In genomic region chr10:79856280-79856679, GRCm38 (mm10) we compare ENCODE assay signal across 8 mouse cellular contexts. TPM values are rescaled to one million over a fixed set of nuclear protein-coding genes. Genes with fewer than 3 reads are reported as not detected.
DNase-seq lines count a peak whose midpoint lies in the region; ATAC-seq and TF ChIP-seq lines count a peak whose summit lies in the region.

No protein-coding gene starts in this region.

- no peak for TF ChIP-seq CTCF in spleen, adult 2 months (IDR thresholded peaks at IDR 0.05; ENCODE audit: extremely low read depth, insufficient read depth, insufficient read length, insufficient replicate concordance)

- peaks cover 39% of the 10 kb centered on the region for H3K4me1 ChIP-seq in spleen, adult 2 months (ENCODE audit: control insufficient read depth, insufficient read depth, insufficient read length)
- peaks cover 46% of the 10 kb centered on the region for H3K4me1 ChIP-seq in limb, embryonic 14.5 days (ENCODE audit: control insufficient read depth, insufficient read depth, low read length)
- peaks cover 59% of the 10 kb centered on the region for H3K4me1 ChIP-seq in stomach, embryonic 15.5 days

- peaks cover 32% of the 10 kb centered on the region for H3K36me3 ChIP-seq in spleen, adult 2 months (ENCODE audit: control insufficient read depth, insufficient read depth, low read length)
- peaks cover 56% of the 10 kb centered on the region for H3K36me3 ChIP-seq in limb, embryonic 14.5 days (ENCODE audit: control insufficient read depth, insufficient read depth, low read length)
- H3K36me3 ChIP-seq in stomach, embryonic 15.5 days: peaks cover 28% of the 10 kb centered on the region

- peak overlapping the region; percentile 34; the same call in 1 of the 2 replicates for H3K27ac ChIP-seq in spleen, adult 2 months (ENCODE audit: insufficient read depth, low read length)
- H3K27ac ChIP-seq in limb, embryonic 14.5 days (replicated peaks; ENCODE audit: low read depth, low read length): no peak overlapping the region; the same call in 1 of the 2 replicates
- H3K27ac ChIP-seq in stomach, embryonic 15.5 days: peak overlapping the region; percentile 100

- H3K9ac ChIP-seq in limb, embryonic 14.5 days (ENCODE audit: low read depth, low read length, severe bottlenecking): peak overlapping the region; percentile 99
- H3K9ac ChIP-seq in stomach, embryonic 15.5 days: peak overlapping the region; percentile 99

- no peak for TF ChIP-seq POLR2A in spleen, adult 2 months (IDR thresholded peaks at IDR 0.05; ENCODE audit: low read depth, low read length)
- no peak for TF ChIP-seq POLR2A in limb, embryonic 14.5 days (IDR thresholded peaks at IDR 0.05; ENCODE audit: borderline replicate concordance, extremely low read depth, insufficient read depth, insufficient read length)

- peak; percentile 39 to 47 for DNase-seq in cerebellum, postnatal 14 days
- DNase-seq in spleen, adult 2 months (ENCODE audit: low read depth in 1 of 2, low spot score in 2 of 2): no peak
- DNase-seq in spleen, postnatal 4 days (ENCODE audit: low spot score in 2 of 2): no peak
- no peak for DNase-seq in limb, embryonic 14.5 days (ENCODE audit: low spot score)
- DNase-seq in retina, embryonic 14.5 days (ENCODE audit: low spot score): no peak
- no peak for DNase-seq in frontal cortex, postnatal 14 days (ENCODE audit: low spot score in 2 of 2)

- H3K4me3 ChIP-seq in spleen, adult 2 months (ENCODE audit: extremely low read depth, insufficient read depth, insufficient read length): peak overlapping the region; percentile 34
- H3K4me3 ChIP-seq in limb, embryonic 14.5 days (replicated peaks; ENCODE audit: low read length): peak overlapping the region; percentile 99
- peak overlapping the region; percentile 96 for H3K4me3 ChIP-seq in stomach, embryonic 15.5 days (replicated peaks)

- WGBS in spleen, adult 2 months: 19% methylated on average over 6 of the region's 6 CpGs
- WGBS in limb, embryonic 14.5 days: 36% methylated on average over 6 of the region's 6 CpGs
- 26% methylated on average over 6 of the region's 6 CpGs for WGBS in stomach, embryonic 15.5 days

- H3K4me2 ChIP-seq in limb, embryonic 14.5 days (replicated peaks; ENCODE audit: low read depth, low read length, severe bottlenecking): peak overlapping the region; percentile 98
- peak overlapping the region; percentile 90 for H3K4me2 ChIP-seq in stomach, embryonic 15.5 days

- ATAC-seq in cerebellum, adult (ENCODE audit: insufficient number of reproducible peaks, low FRiP score, low TSS enrichment): no peak
- no peak for ATAC-seq in limb, embryonic 14.5 days (ENCODE audit: low FRiP score, low read depth)
- ATAC-seq in stomach, embryonic 15.5 days (ENCODE audit: insufficient read depth, low FRiP score, low read depth): no peak

- no peaks in the 10 kb centered on the region for H3K9me3 ChIP-seq in limb, embryonic 14.5 days (ENCODE audit: control insufficient read depth, low read length)
- no peaks in the 10 kb centered on the region for H3K9me3 ChIP-seq in stomach, embryonic 15.5 days

- no peaks in the 10 kb centered on the region for H3K27me3 ChIP-seq in spleen, adult 2 months (ENCODE audit: control insufficient read depth, insufficient read depth, low read length)
- H3K27me3 ChIP-seq in limb, embryonic 14.5 days (ENCODE audit: control insufficient read depth, insufficient read depth, low read length): no peaks in the 10 kb centered on the region
- no peaks in the 10 kb centered on the region for H3K27me3 ChIP-seq in stomach, embryonic 15.5 days (replicated peaks)

RNA-seq across cellular contexts. Expression of gene Ptbp1, which starts 2.1 kb away (rescaled TPM):
- polyA plus RNA-seq in spleen, adult 2 months (2012; rRNA removed): 251 and 315 TPM in 2 replicates
- polyA plus RNA-seq in limb, embryonic 14.5 days (2012; rRNA removed): 536 and 644 TPM in 2 replicates
- 262 and 279 TPM in 2 replicates for polyA plus RNA-seq in limb, embryonic 14.5 days (2014; fragmentation: Nextera tagmentation; extraction: Ambion mirVana)
- 295 and 299 TPM in 2 replicates for polyA plus RNA-seq in stomach, embryonic 15.5 days (2015; fragmentation: Nextera tagmentation; extraction: Ambion mirVana)

RNA-seq across cellular contexts. Expression of gene Prtn3, which starts 18.0 kb away (rescaled TPM):
- 25.6 and 39.2 TPM in 2 replicates for polyA plus RNA-seq in spleen, adult 2 months (2012; rRNA removed)
- 10.3 and 17.3 TPM in 2 replicates for polyA plus RNA-seq in limb, embryonic 14.5 days (2012; rRNA removed)
- polyA plus RNA-seq in limb, embryonic 14.5 days (2014; fragmentation: Nextera tagmentation; extraction: Ambion mirVana): 5.9 and 8.2 TPM in 2 replicates
- 5.2 and 10.6 TPM in 2 replicates for polyA plus RNA-seq in stomach, embryonic 15.5 days (2015; fragmentation: Nextera tagmentation; extraction: Ambion mirVana)

RNA-seq across cellular contexts. Expression of gene Plppr3, which starts 18.2 kb away (rescaled TPM):
- polyA plus RNA-seq in spleen, adult 2 months (2012; rRNA removed): 3.6 and 4.0 TPM in 2 replicates
- polyA plus RNA-seq in limb, embryonic 14.5 days (2012; rRNA removed): 220 and 326 TPM in 2 replicates
- polyA plus RNA-seq in limb, embryonic 14.5 days (2014; fragmentation: Nextera tagmentation; extraction: Ambion mirVana): 61.5 and 79.7 TPM in 2 replicates
- 32.9 and 36.1 TPM in 2 replicates for polyA plus RNA-seq in stomach, embryonic 15.5 days (2015; fragmentation: Nextera tagmentation; extraction: Ambion mirVana)

RNA-seq across cellular contexts. Expression of gene Elane, which starts 29.8 kb away (rescaled TPM):
- polyA plus RNA-seq in spleen, adult 2 months (2012; rRNA removed): 33.0 and 61.9 TPM in 2 replicates
- 0.35 and 1.8 TPM in 2 replicates for polyA plus RNA-seq in limb, embryonic 14.5 days (2012; rRNA removed)
- polyA plus RNA-seq in limb, embryonic 14.5 days (2014; fragmentation: Nextera tagmentation; extraction: Ambion mirVana): 0.62 and 1.2 TPM in 2 replicates
- 3.8 and 11.1 TPM in 2 replicates for polyA plus RNA-seq in stomach, embryonic 15.5 days (2015; fragmentation: Nextera tagmentation; extraction: Ambion mirVana)

RNA-seq across cellular contexts. Expression of gene Cfd, which starts 34.4 kb away (rescaled TPM):
- 71.5 and 138 TPM in 2 replicates for polyA plus RNA-seq in spleen, adult 2 months (2012; rRNA removed)
- polyA plus RNA-seq in limb, embryonic 14.5 days (2012; rRNA removed): 1.1 and 2.3 TPM in 2 replicates
- not detected in 2 replicates for polyA plus RNA-seq in limb, embryonic 14.5 days (2014; fragmentation: Nextera tagmentation; extraction: Ambion mirVana)
- polyA plus RNA-seq in stomach, embryonic 15.5 days (2015; fragmentation: Nextera tagmentation; extraction: Ambion mirVana): not detected in 2 replicates

Comparison
In these comparisons a context has a peak if more than half of its experiments do, and no peak if none do; other contexts are left out.
1. DNase-seq: peak in cerebellum, postnatal 14 days (2 of 2); none in spleen, adult 2 months (0 of 2), spleen, postnatal 4 days (0 of 2), limb, embryonic 14.5 days (single experiment), retina, embryonic 14.5 days (single experiment) and frontal cortex, postnatal 14 days (0 of 2).
2. H3K4me3 ChIP-seq: peak in every context shown above with its lines; median percentile 99 in limb, embryonic 14.5 days; 96 in stomach, embryonic 15.5 days; 34 in spleen, adult 2 months.